Mouse (Mus musculus): ENCODE data around the gene Uqcr10. TPM values are rescaled to one million over a fixed set of nuclear protein-coding genes. Genes with fewer than 3 reads are reported as not detected.

Uqcr10 gene
- polyA plus RNA-seq (2014; fragmentation: Nextera tagmentation; extraction: Ambion mirVana), result 547 and 572 TPM in 2 replicates

DNA sequence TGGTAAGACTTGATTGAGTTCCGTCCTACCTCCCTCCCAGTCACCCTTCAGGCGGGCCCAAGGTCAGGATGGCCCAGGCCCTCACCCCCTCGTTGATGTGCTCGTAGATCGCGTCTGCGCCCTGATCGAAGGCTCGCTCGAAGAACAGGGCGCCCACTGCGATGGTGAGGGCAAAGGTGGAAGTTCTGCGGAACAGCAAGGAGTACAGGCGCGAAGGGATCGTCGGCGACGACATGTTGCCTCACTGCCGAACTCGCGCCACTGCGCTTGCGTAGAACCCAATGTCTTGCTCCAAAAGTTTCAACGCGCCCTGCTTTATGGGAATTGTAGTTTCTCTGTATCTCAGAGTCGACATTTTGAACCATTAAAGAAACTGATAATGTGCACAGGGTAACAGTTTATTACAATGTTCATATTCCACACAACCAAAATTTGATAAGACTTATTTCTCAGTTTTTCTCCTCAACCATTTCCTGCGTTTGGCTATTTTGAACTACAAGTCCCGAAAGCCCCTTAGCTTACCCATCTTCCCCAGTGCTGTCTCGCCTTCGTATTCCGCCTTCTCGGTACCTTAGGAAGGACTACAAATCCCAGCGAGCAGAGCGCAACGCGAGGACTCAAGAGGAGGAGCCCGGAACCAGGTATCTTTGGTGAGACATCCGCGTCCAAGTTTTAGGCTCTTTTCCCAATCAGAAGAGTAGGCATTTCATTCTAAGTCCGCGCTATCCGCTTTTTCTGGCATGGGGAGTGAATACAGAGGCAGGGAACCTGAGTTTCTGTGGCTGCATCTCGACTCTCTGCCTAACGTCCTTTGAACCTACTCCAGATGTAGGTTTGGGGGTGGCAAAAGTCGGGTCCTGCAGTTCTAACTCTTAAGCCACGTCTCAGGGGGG is at the start of gene Uqcr10, which contains the start of gene Zmat5:
Gene Uqcr10, minus strand, starts transcription at position 271 of the 893 bp plus-strand sequence.
Gene Zmat5, plus strand, starts transcription at position 607 of the 893 bp plus-strand sequence.
- Histone ChIP-seq H3K27me3 (ENCODE audit: control insufficient read depth, insufficient read depth, low read length) (no peaks in the 10 kb centered on the region), H3K4me3 (ENCODE audit: low read depth, low read length) (peak within 1 kb of the TSS; percentile 70), H3K4me2 (peak within 1 kb of the TSS; percentile 89), H3K36me3 (ENCODE audit: control insufficient read depth, insufficient read depth, low read length) (peaks cover 3% of the 10 kb centered on the region; the same call in 1 of the 2 replicates), H3K27ac (ENCODE audit: low read depth, low read length) (no peak within 1 kb of the TSS), H3K9me3 (ENCODE audit: control insufficient read depth, low read length) (no peaks in the 10 kb centered on the region), H3K9ac (ENCODE audit: low read length) (peak within 1 kb of the TSS; percentile 79), H3K4me1 (ENCODE audit: control insufficient read depth, insufficient read depth, low read length) (peaks cover 9% of the 10 kb centered on the region; the same call in 1 of the 2 replicates)
- ATAC-seq (ENCODE audit: low FRiP score) (peak; percentile 96), DNase-seq (ENCODE audit: low spot score, missing footprints) (peak; percentile 99)
- under 1% methylated on average over 47 of the region's 47 CpGs for WGBS

DNA sequence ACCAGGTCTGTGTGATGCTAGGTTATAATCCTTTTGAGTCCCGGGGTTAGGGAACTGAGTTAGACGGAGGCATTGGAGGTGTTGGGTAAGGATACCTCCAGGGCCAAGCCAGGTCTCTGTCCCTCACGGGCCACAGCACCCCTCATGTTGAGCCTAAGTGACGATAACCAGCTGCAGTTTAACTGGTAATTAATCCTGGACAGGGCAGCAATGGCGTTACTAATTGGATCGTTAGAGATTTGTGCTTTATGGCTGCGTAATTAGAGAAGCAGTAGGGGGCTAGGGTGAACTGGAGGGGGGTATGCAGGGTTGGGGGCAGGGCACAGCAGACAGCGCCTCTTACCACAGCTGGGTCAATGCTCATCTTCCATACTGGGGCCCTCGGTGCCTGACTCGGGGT is 48.7 kb upstream of the Uqcr10 start:
- H3K4me3 ChIP-seq (ENCODE audit: low read depth, low read length), result no peak overlapping the region
- H3K36me3 ChIP-seq (ENCODE audit: control insufficient read depth, insufficient read depth, low read length), result no peaks in the 10 kb centered on the region
- H3K4me1 ChIP-seq (ENCODE audit: control insufficient read depth, insufficient read depth, low read length), result no peaks in the 10 kb centered on the region
- ATAC-seq (ENCODE audit: low FRiP score) (no peak), DNase-seq (ENCODE audit: low spot score, missing footprints) (no peak)
- peaks cover 22% of the 10 kb centered on the region for H3K27me3 ChIP-seq (ENCODE audit: control insufficient read depth, insufficient read depth, low read length)
- no peak overlapping the region for H3K27ac ChIP-seq (ENCODE audit: low read depth, low read length)
- no peak overlapping the region for H3K9ac ChIP-seq (ENCODE audit: low read length)
- no peaks in the 10 kb centered on the region for H3K9me3 ChIP-seq (ENCODE audit: control insufficient read depth, low read length)
- H3K4me2 ChIP-seq, result no peak overlapping the region
- 41% methylated on average over 10 of the region's 10 CpGs for WGBS

- ATAC-seq (ENCODE audit: low FRiP score) (no peak), DNase-seq (ENCODE audit: low spot score, missing footprints) (no peak)
- 7% methylated on average over 9 of the region's 9 CpGs for WGBS
- Histone ChIP-seq H3K36me3 (ENCODE audit: control insufficient read depth, insufficient read depth, low read length) (no peaks in the 10 kb centered on the region), H3K9me3 (ENCODE audit: control insufficient read depth, low read length) (no peaks in the 10 kb centered on the region), H3K27ac (ENCODE audit: low read depth, low read length) (no peak overlapping the region), H3K27me3 (ENCODE audit: control insufficient read depth, insufficient read depth, low read length) (peaks cover 47% of the 10 kb centered on the region), H3K9ac (ENCODE audit: low read length) (no peak overlapping the region), H3K4me1 (ENCODE audit: control insufficient read depth, insufficient read depth, low read length) (peaks cover 18% of the 10 kb centered on the region), H3K4me2 (no peak overlapping the region), H3K4me3 (ENCODE audit: low read depth, low read length) (no peak overlapping the region)
These were observed 46.1 kb upstream of the Uqcr10 start for GRCm38 (mm10) chr11:4750263-4750662.

DNA sequence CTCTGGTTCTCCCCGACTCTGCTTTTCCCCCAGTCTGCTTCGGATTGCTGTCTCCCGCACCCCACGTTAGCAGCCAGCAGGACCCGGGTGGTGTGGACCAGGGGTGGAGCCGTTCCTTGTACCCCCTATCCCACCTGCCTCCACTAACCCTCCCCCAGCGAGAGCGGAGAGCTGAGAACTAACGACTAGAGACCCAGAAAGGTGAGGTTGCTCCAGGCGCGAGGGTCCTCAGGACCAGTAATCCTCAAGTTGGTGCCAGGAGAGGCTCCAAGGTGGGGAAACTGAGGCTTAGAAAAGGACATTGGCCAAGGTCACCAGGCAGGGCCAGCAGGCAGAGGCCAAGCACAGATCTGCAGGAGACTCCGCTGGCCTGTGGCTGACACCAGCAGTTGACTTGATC is 43.1 kb upstream of the Uqcr10 start:
- Histone ChIP-seq H3K9ac (ENCODE audit: low read length) (peak overlapping the region; percentile 9; the same call in 1 of the 2 replicates), H3K27me3 (ENCODE audit: control insufficient read depth, insufficient read depth, low read length) (peaks cover 63% of the 10 kb centered on the region), H3K27ac (ENCODE audit: low read depth, low read length) (no peak overlapping the region), H3K4me2 (peak overlapping the region; percentile 98), H3K36me3 (ENCODE audit: control insufficient read depth, insufficient read depth, low read length) (no peaks in the 10 kb centered on the region), H3K4me1 (ENCODE audit: control insufficient read depth, insufficient read depth, low read length) (peaks cover 18% of the 10 kb centered on the region), H3K9me3 (ENCODE audit: control insufficient read depth, low read length) (no peaks in the 10 kb centered on the region), H3K4me3 (ENCODE audit: low read depth, low read length) (peak overlapping the region; percentile 52)
- DNase-seq (ENCODE audit: low spot score, missing footprints), result peak; percentile 91
- 3% methylated on average over 12 of the region's 12 CpGs for WGBS
- ATAC-seq (ENCODE audit: low FRiP score), result peak; percentile 12; the same call in 1 of the 2 replicates

- Histone ChIP-seq H3K9ac (ENCODE audit: low read length) (peak within 1 kb of the TSS; percentile 47), H3K4me3 (ENCODE audit: low read depth, low read length) (peak within 1 kb of the TSS; percentile 52), H3K4me2 (peak within 1 kb of the TSS; percentile 98), H3K4me1 (ENCODE audit: control insufficient read depth, insufficient read depth, low read length) (peaks cover 18% of the 10 kb centered on the region), H3K27ac (ENCODE audit: low read depth, low read length) (no peak within 1 kb of the TSS), H3K27me3 (ENCODE audit: control insufficient read depth, insufficient read depth, low read length) (peaks cover 64% of the 10 kb centered on the region), H3K36me3 (ENCODE audit: control insufficient read depth, insufficient read depth, low read length) (no peaks in the 10 kb centered on the region), H3K9me3 (ENCODE audit: control insufficient read depth, low read length) (no peaks in the 10 kb centered on the region)
- ATAC-seq (ENCODE audit: low FRiP score) (peak; percentile 10; the same call in 1 of the 2 replicates), DNase-seq (ENCODE audit: low spot score, missing footprints) (peak; percentile 90)
- 0% methylated on average over 29 of the region's 73 CpGs for WGBS
These were observed 42.6 kb upstream of the Uqcr10 start, which contains the start of gene Cabp7 for GRCm38 (mm10) chr11:4746733-4747132. Cabp7 (minus strand) TSS chr11:4746778.

DNA sequence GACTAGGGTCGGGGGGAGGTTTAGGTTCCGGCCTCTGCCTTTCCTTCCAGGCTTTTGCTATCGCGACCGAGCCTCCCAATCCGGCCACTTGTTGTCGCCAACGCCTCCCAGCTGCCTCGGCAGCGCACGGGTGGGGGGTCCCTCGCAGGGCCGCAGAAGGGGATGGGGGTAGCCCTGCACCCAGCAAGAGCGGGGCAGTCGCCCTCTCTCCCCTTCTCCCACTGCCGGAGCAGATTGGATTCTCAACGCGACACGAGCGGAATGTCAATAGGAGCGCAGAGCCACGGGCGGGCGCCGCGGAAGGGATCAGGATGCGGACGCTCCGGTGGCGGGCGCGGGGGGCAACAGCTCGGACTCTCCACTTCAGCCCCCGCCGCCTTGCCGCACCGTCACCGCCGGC is 41.8 kb upstream of the Uqcr10 start:
- Histone ChIP-seq H3K27me3 (ENCODE audit: control insufficient read depth, insufficient read depth, low read length) (peaks cover 64% of the 10 kb centered on the region), H3K4me1 (ENCODE audit: control insufficient read depth, insufficient read depth, low read length) (peaks cover 18% of the 10 kb centered on the region), H3K36me3 (ENCODE audit: control insufficient read depth, insufficient read depth, low read length) (no peaks in the 10 kb centered on the region), H3K4me3 (ENCODE audit: low read depth, low read length) (peak overlapping the region; percentile 52), H3K4me2 (peak overlapping the region; percentile 98), H3K27ac (ENCODE audit: low read depth, low read length) (no peak overlapping the region), H3K9ac (ENCODE audit: low read length) (peak overlapping the region; percentile 47), H3K9me3 (ENCODE audit: control insufficient read depth, low read length) (no peaks in the 10 kb centered on the region)
- ATAC-seq (ENCODE audit: low FRiP score) (peak; percentile 36; the same call in 1 of the 2 replicates), DNase-seq (ENCODE audit: low spot score, missing footprints) (peak; percentile 92)
- WGBS, result 1% methylated on average over 38 of the region's 39 CpGs

GRCm38 (mm10) chr11:4744691-4745090 is 40.5 kb upstream of the Uqcr10 start:
- Histone ChIP-seq H3K27me3 (ENCODE audit: control insufficient read depth, insufficient read depth, low read length) (peaks cover 59% of the 10 kb centered on the region), H3K4me2 (no peak overlapping the region), H3K4me3 (ENCODE audit: low read depth, low read length) (no peak overlapping the region), H3K36me3 (ENCODE audit: control insufficient read depth, insufficient read depth, low read length) (no peaks in the 10 kb centered on the region), H3K9ac (ENCODE audit: low read length) (no peak overlapping the region), H3K9me3 (ENCODE audit: control insufficient read depth, low read length) (no peaks in the 10 kb centered on the region), H3K27ac (ENCODE audit: low read depth, low read length) (no peak overlapping the region), H3K4me1 (ENCODE audit: control insufficient read depth, insufficient read depth, low read length) (peaks cover 18% of the 10 kb centered on the region)
- ATAC-seq (ENCODE audit: low FRiP score) (no peak), DNase-seq (ENCODE audit: low spot score, missing footprints) (no peak)
- 65% methylated on average over 6 of the region's 6 CpGs for WGBS

DNA sequence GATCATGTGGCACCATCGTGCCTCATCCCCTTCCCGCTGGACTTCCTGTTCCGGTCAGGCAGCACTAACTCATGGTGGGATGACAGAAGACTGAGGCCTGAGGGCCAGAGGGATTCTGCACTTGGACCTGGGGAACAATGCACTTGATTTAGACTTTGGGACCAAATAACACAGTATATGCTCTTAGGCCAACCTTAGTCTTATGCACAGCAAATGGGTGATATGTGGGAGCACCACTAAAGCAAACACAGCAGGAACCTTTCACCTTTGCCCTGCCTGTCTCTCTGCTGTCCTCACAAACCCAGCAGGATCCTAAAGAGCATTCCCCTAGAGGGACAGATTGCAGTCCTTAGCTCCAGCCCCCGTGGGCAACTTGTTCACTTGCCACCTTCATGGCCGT is 36.6 kb upstream of the Uqcr10 start:
- no peak for ATAC-seq (ENCODE audit: low FRiP score)
- peaks cover 22% of the 10 kb centered on the region for H3K27me3 ChIP-seq (ENCODE audit: control insufficient read depth, insufficient read depth, low read length)

DNA sequence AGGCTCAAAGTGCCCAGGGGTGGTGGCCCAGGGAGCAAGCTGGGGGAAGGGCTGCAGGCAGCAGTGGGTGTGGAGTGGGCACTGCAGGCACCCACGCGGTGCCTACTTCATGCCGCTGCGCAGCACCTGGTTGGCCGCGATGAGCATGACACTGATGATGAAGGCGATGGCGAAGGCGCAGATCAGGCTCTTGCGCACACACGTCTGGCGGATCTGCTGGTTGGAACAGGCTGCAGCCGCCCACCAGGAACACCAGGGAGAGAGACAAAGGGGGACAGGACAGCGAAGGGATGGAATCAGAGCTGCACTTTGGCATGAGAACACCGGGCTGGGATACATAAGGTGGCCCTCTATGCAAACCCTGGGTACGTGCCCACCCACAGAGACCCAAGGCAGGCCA is 34.6 kb upstream of the Uqcr10 start:
- Histone ChIP-seq H3K36me3 (ENCODE audit: control insufficient read depth, insufficient read depth, low read length) (no peaks in the 10 kb centered on the region), H3K9me3 (ENCODE audit: control insufficient read depth, low read length) (no peaks in the 10 kb centered on the region), H3K27me3 (ENCODE audit: control insufficient read depth, insufficient read depth, low read length) (peaks cover 3% of the 10 kb centered on the region; the same call in 1 of the 2 replicates), H3K4me1 (ENCODE audit: control insufficient read depth, insufficient read depth, low read length) (peaks cover 9% of the 10 kb centered on the region), H3K4me3 (ENCODE audit: low read depth, low read length) (no peak overlapping the region), H3K9ac (ENCODE audit: low read length) (no peak overlapping the region), H3K27ac (ENCODE audit: low read depth, low read length) (no peak overlapping the region), H3K4me2 (no peak overlapping the region)
- ATAC-seq (ENCODE audit: low FRiP score), result no peak
- DNase-seq (ENCODE audit: low spot score, missing footprints), result no peak
- WGBS, result 91% methylated on average over 16 of the region's 16 CpGs

More for the DNA sequence above, 36.6 kb upstream of the Uqcr10 start:
- Histone ChIP-seq H3K4me3 (ENCODE audit: low read depth, low read length) (no peak overlapping the region), H3K9ac (ENCODE audit: low read length) (no peak overlapping the region), H3K27ac (ENCODE audit: low read depth, low read length) (no peak overlapping the region), H3K4me1 (ENCODE audit: control insufficient read depth, insufficient read depth, low read length) (peaks cover 5% of the 10 kb centered on the region), H3K9me3 (ENCODE audit: control insufficient read depth, low read length) (no peaks in the 10 kb centered on the region), H3K4me2 (no peak overlapping the region), H3K36me3 (ENCODE audit: control insufficient read depth, insufficient read depth, low read length) (no peaks in the 10 kb centered on the region)
- WGBS, result 78% methylated on average over 5 of the region's 5 CpGs
- DNase-seq (ENCODE audit: low spot score, missing footprints), result no peak
